Mouse (Mus musculus): ENCODE data around the gene Scly. TPM values are rescaled to one million over a fixed set of nuclear protein-coding genes. Genes with fewer than 3 reads are reported as not detected.

Scly gene
- total RNA-seq, 2 experiments from 2014 or later = 17.7 to 18.8 TPM

GRCm38 (mm10) chr1:91350841-91351240 is 52.7 kb downstream of the Scly start, which contains the start of gene Klhl30:
TSS of gene Klhl30 (plus strand) at chr1:91351016.
- intact Hi-C loops (cut with DNase I) = no loop called here
- DNase-seq (ENCODE audit: low spot score) = no peak

- no peak for DNase-seq (ENCODE audit: low spot score)
- intact Hi-C loops (cut with DNase I) = no loop called here
These were observed 53.1 kb downstream of the Scly start for GRCm38 (mm10) chr1:91351249-91351648.

- intact Hi-C loops (cut with DNase I) = no loop called here
- no peak for DNase-seq (ENCODE audit: low spot score)
These were observed 54.1 kb downstream of the Scly start for GRCm38 (mm10) chr1:91352277-91352676.

GRCm38 (mm10) chr1:91356105-91356504 is 58.0 kb downstream of the Scly start:
- intact Hi-C loops (cut with DNase I) = no loop called here

GRCm38 (mm10) chr1:91362113-91362512 is 64.0 kb downstream of the Scly start:
- intact Hi-C loops (cut with DNase I) = no loop called here
- no peak for DNase-seq (ENCODE audit: low spot score)

More at GRCm38 (mm10) chr1:91356105-91356504, 58.0 kb downstream of the Scly start:
- DNase-seq (ENCODE audit: low spot score) = no peak

- no peak for DNase-seq (ENCODE audit: low spot score)
- intact Hi-C loops (cut with DNase I) = loop anchor here (5.0 kb wide), 1 partner anchor 117 kb away; no protein-coding TSS in a partner anchor
These were observed 66.9 kb downstream of the Scly start for GRCm38 (mm10) chr1:91364822-91365644.

- DNase-seq (ENCODE audit: low spot score) = no peak
- intact Hi-C loops (cut with DNase I) = loop anchor here (5.0 kb wide), 1 partner anchor 116 kb away; no protein-coding TSS in a partner anchor
These were observed 67.7 kb downstream of the Scly start for GRCm38 (mm10) chr1:91365816-91366214.

- intact Hi-C loops (cut with DNase I) = loop anchor here (5.0 kb wide), 1 partner anchor 116 kb away; no protein-coding TSS in a partner anchor
- DNase-seq (ENCODE audit: low spot score) = no peak
These were observed 68.3 kb downstream of the Scly start, which contains the start of gene Erfe for GRCm38 (mm10) chr1:91366215-91367108. TSS of gene Erfe (plus strand) at chr1:91366430.

GRCm38 (mm10) chr1:91367295-91367694 is 69.2 kb downstream of the Scly start:
- intact Hi-C loops (cut with DNase I) = loop anchor here (5.0 kb wide), 1 partner anchor 115 kb away; no protein-coding TSS in a partner anchor
- no peak for DNase-seq (ENCODE audit: low spot score)

- intact Hi-C loops (cut with DNase I) = loop anchor here (5.0 kb wide), 1 partner anchor 113 kb away; no protein-coding TSS in a partner anchor
- DNase-seq (ENCODE audit: low spot score) = no peak
These were observed 71.3 kb downstream of the Scly start for GRCm38 (mm10) chr1:91369408-91369807.

- no peak for DNase-seq (ENCODE audit: low spot score)
- intact Hi-C loops (cut with DNase I) = no loop called here
These were observed 71.9 kb downstream of the Scly start for GRCm38 (mm10) chr1:91370055-91370454.

Other genes with a start within 250 kb of the Scly start
- gene Rbm44, start 153.2 kb upstream of the Scly start, total RNA-seq (2021) = under 1 TPM in 1 of 2 experiments, not detected in 1; 0.10 TPM
- 10 to 100 TPM in 1 of 2 experiments, 1 to 10 TPM in 1; 7.7 to 10.1 TPM for gene Ramp1, start 118.5 kb upstream of the Scly start, total RNA-seq (2021)
- gene Ube2f, start 48.0 kb upstream of the Scly start, total RNA-seq (2021) = 10 to 100 TPM; 48.7 to 49.3 TPM
- under 1 TPM in 1 of 2 experiments, not detected in 1; 0.05 TPM for gene Espnl, start 23.7 kb downstream of the Scly start, total RNA-seq (2021)
- 10 to 100 TPM; 46.3 to 52.0 TPM for gene Klhl30, start 52.7 kb downstream of the Scly start, total RNA-seq (2021)
- under 1 TPM in 1 of 2 experiments, not detected in 1; 0.26 TPM for gene Erfe, start 68.1 kb downstream of the Scly start, total RNA-seq (2021)
- gene Ilkap, start 100.5 kb downstream of the Scly start, total RNA-seq (2021) = 10 to 100 TPM; 41.3 to 48.1 TPM
- 10 to 100 TPM; 16.6 to 18.3 TPM for gene Hes6, start 115.7 kb downstream of the Scly start, total RNA-seq (2021)
- 10 to 100 TPM in 1 of 2 experiments, 1 to 10 TPM in 1; 2.1 to 11.7 TPM for gene Per2, start 161.0 kb downstream of the Scly start, total RNA-seq (2021)
- 1 to 10 TPM; 5.7 to 5.9 TPM for gene Traf3ip1, start 196.3 kb downstream of the Scly start, total RNA-seq (2021)
- 10 to 100 TPM; 16.1 to 17.3 TPM for gene Asb1, start 242.2 kb downstream of the Scly start, total RNA-seq (2021)

Measured in heart, postnatal 25 days (tissue).